ENCODE assay signal across 8 mouse cellular contexts in genomic region chr19:44283157-44284024, GRCm38 (mm10). TPM values are rescaled to one million over a fixed set of nuclear protein-coding genes. Genes with fewer than 3 reads are reported as not detected.
DNase-seq lines count a peak whose midpoint lies in the region; ATAC-seq lines count a peak whose summit lies in the region.

No protein-coding gene starts in this region.

- H3K9ac ChIP-seq in embryonic facial prominence, embryonic 11.5 days (replicated peaks; ENCODE audit: low read length) = peak overlapping the region; percentile 59
- H3K9ac ChIP-seq in intestine, embryonic 15.5 days = peak overlapping the region; percentile 34; the same call in 1 of the 2 replicates
- H3K9ac ChIP-seq in neural tube, embryonic 14.5 days (replicated peaks; ENCODE audit: low read depth, low read length) = peak overlapping the region; percentile 42

- no peak for DNase-seq in embryonic facial prominence, embryonic 11.5 days (ENCODE audit: low spot score)
- no peak for DNase-seq in ovary, postnatal 36 days (ENCODE audit: low spot score)
- no peak for DNase-seq in adrenal gland, postnatal 4 days (ENCODE audit: low spot score in 2 of 2)
- DNase-seq in cerebellum, adult 18-20 months = no peak

- peak overlapping the region; percentile 95 for H3K4me3 ChIP-seq in megakaryocyte, embryonic 14.5 days (replicated peaks)
- H3K4me3 ChIP-seq in embryonic facial prominence, embryonic 11.5 days (ENCODE audit: low read depth, low read length) = peak overlapping the region; percentile 21; the same call in 1 of the 2 replicates
- H3K4me3 ChIP-seq in intestine, embryonic 15.5 days (replicated peaks) = peak overlapping the region; percentile 42
- H3K4me3 ChIP-seq in neural tube, embryonic 14.5 days (ENCODE audit: low read depth, low read length) = peak overlapping the region; percentile 42

- no peak for ATAC-seq in megakaryocyte, adult 5-6 weeks (ENCODE audit: poor library complexity, severe bottlenecking)
- no peak; the same call in 1 of the 2 replicates for ATAC-seq in embryonic facial prominence, embryonic 11.5 days (replicated peaks; ENCODE audit: insufficient number of reproducible peaks, low FRiP score, low TSS enrichment, low read depth)
- no peak for ATAC-seq in intestine, embryonic 15.5 days
- ATAC-seq in neural tube, embryonic 14.5 days (ENCODE audit: low read depth) = no peak

- peak overlapping the region; percentile 92 for H3K27ac ChIP-seq in embryonic facial prominence, embryonic 11.5 days (replicated peaks; ENCODE audit: low read depth, low read length)
- H3K27ac ChIP-seq in intestine, embryonic 15.5 days = peak overlapping the region; percentile 95
- H3K27ac ChIP-seq in neural tube, embryonic 14.5 days (ENCODE audit: low read depth, low read length) = peak overlapping the region; percentile 84

- peaks cover 2% of the 10 kb centered on the region for H3K36me3 ChIP-seq in megakaryocyte, embryonic 14.5 days (replicated peaks; ENCODE audit: low read length)
- no peaks in the 10 kb centered on the region for H3K36me3 ChIP-seq in embryonic facial prominence, embryonic 11.5 days (replicated peaks; ENCODE audit: control insufficient read depth, insufficient read depth, low read depth, low read length)
- no peaks in the 10 kb centered on the region for H3K36me3 ChIP-seq in intestine, embryonic 15.5 days
- H3K36me3 ChIP-seq in neural tube, embryonic 14.5 days (ENCODE audit: control insufficient read depth, insufficient read depth, low read length) = no peaks in the 10 kb centered on the region

- WGBS in embryonic facial prominence, embryonic 11.5 days = 35% methylated on average over 15 of the region's 15 CpGs
- WGBS in intestine, embryonic 15.5 days = 33% methylated on average over 15 of the region's 15 CpGs
- WGBS in neural tube, embryonic 14.5 days = 15% methylated on average over 15 of the region's 15 CpGs

- H3K4me2 ChIP-seq in embryonic facial prominence, embryonic 11.5 days (ENCODE audit: low read depth, low read length) = peak overlapping the region; percentile 62
- H3K4me2 ChIP-seq in intestine, embryonic 15.5 days (replicated peaks) = peak overlapping the region; percentile 76
- peak overlapping the region; percentile 75 for H3K4me2 ChIP-seq in neural tube, embryonic 14.5 days (ENCODE audit: low read depth, low read length)

- peaks cover 87% of the 10 kb centered on the region for H3K4me1 ChIP-seq in megakaryocyte, embryonic 14.5 days
- H3K4me1 ChIP-seq in embryonic facial prominence, embryonic 11.5 days (ENCODE audit: control insufficient read depth, insufficient read depth, low read length) = peaks cover 7% of the 10 kb centered on the region
- peaks cover 47% of the 10 kb centered on the region for H3K4me1 ChIP-seq in intestine, embryonic 15.5 days (replicated peaks)
- H3K4me1 ChIP-seq in neural tube, embryonic 14.5 days (ENCODE audit: control insufficient read depth, insufficient read depth, low read length) = peaks cover 20% of the 10 kb centered on the region

- no peaks in the 10 kb centered on the region for H3K9me3 ChIP-seq in megakaryocyte, embryonic 14.5 days
- H3K9me3 ChIP-seq in embryonic facial prominence, embryonic 11.5 days (replicated peaks; ENCODE audit: control insufficient read depth, low read length) = no peaks in the 10 kb centered on the region
- no peaks in the 10 kb centered on the region for H3K9me3 ChIP-seq in intestine, embryonic 15.5 days
- no peaks in the 10 kb centered on the region for H3K9me3 ChIP-seq in neural tube, embryonic 14.5 days (ENCODE audit: control insufficient read depth, low read length)

- H3K27me3 ChIP-seq in megakaryocyte, embryonic 14.5 days (replicated peaks) = no peaks in the 10 kb centered on the region
- H3K27me3 ChIP-seq in embryonic facial prominence, embryonic 11.5 days (ENCODE audit: control insufficient read depth, insufficient read depth, low read length) = no peaks in the 10 kb centered on the region
- H3K27me3 ChIP-seq in intestine, embryonic 15.5 days (replicated peaks) = no peaks in the 10 kb centered on the region
- H3K27me3 ChIP-seq in neural tube, embryonic 14.5 days (ENCODE audit: control insufficient read depth, insufficient read depth, low read length) = no peaks in the 10 kb centered on the region

RNA-seq across cellular contexts. Expression of gene Scd2, which starts 10.1 kb away (rescaled TPM):
- 6.4 and 14.5 TPM in 2 replicates for polyA plus RNA-seq in megakaryocyte, embryonic 14.5 days (2012; ENCODE audit: insufficient read depth, low replicate concordance)
- total RNA-seq in megakaryocyte, adult 5-6 weeks (2015) = 30.0 and 33.3 TPM in 2 replicates
- 26.9 and 28.9 TPM in 2 replicates for total RNA-seq in megakaryocyte, adult 5-6 weeks (2017)
- 298 and 305 TPM in 2 replicates for polyA plus RNA-seq in embryonic facial prominence, embryonic 11.5 days (2014; fragmentation: Nextera tagmentation; extraction: Ambion mirVana)
- polyA plus RNA-seq in intestine, embryonic 15.5 days (2015; fragmentation: Nextera tagmentation; extraction: Ambion mirVana) = 417 and 432 TPM in 2 replicates
- polyA plus RNA-seq in neural tube, embryonic 14.5 days (2014; fragmentation: Nextera tagmentation; extraction: Ambion mirVana) = 293 and 373 TPM in 2 replicates
- total RNA-seq in adrenal gland, postnatal 4 days (2021) = 100 to 1,000 TPM; 412 to 445 TPM

RNA-seq across cellular contexts. Expression of gene Scd4, which starts 49.5 kb away (rescaled TPM):
- not detected in 2 replicates for polyA plus RNA-seq in megakaryocyte, embryonic 14.5 days (2012; ENCODE audit: insufficient read depth, low replicate concordance)
- total RNA-seq in megakaryocyte, adult 5-6 weeks (2015) = 0.40 TPM in 1 of 2 replicates, not detected in the other
- 0.12 TPM in 1 of 2 replicates, not detected in the other for total RNA-seq in megakaryocyte, adult 5-6 weeks (2017)
- not detected in 2 replicates for polyA plus RNA-seq in embryonic facial prominence, embryonic 11.5 days (2014; fragmentation: Nextera tagmentation; extraction: Ambion mirVana)
- 0.10 and 0.19 TPM in 2 replicates for polyA plus RNA-seq in intestine, embryonic 15.5 days (2015; fragmentation: Nextera tagmentation; extraction: Ambion mirVana)
- polyA plus RNA-seq in neural tube, embryonic 14.5 days (2014; fragmentation: Nextera tagmentation; extraction: Ambion mirVana) = 0.13 and 0.15 TPM in 2 replicates
- total RNA-seq in adrenal gland, postnatal 4 days (2021) = 1 to 10 TPM; 2.0 to 2.2 TPM

Comparison
In these comparisons a context has a peak if more than half of its experiments do, and no peak if none do; other contexts are left out.
1. H3K4me3 ChIP-seq: peak in every context shown above with its lines; median percentile 95 in megakaryocyte, embryonic 14.5 days; 42 in intestine, embryonic 15.5 days; 42 in neural tube, embryonic 14.5 days; 21 in embryonic facial prominence, embryonic 11.5 days.
2. RNA of gene Scd2, which starts 10.1 kb away (polyA plus RNA-seq): 417 to 432 TPM in intestine, embryonic 15.5 days, 298 to 305 TPM in embryonic facial prominence, embryonic 11.5 days and 293 to 373 TPM in neural tube, embryonic 14.5 days; 6.4 to 14.5 TPM in megakaryocyte, embryonic 14.5 days; every median in the first group is over 10 times any median in the second.
3. Peak in every context shown above with its lines, with median percentiles within 50 percentile points of each other: H3K27ac ChIP-seq, H3K4me2 ChIP-seq and H3K9ac ChIP-seq.